Mouse (Mus musculus) small intestine, adult 2 months (tissue): Measurements from ENCODE around the gene Nr2f2.

ENCODE experiments used
- CTCF ChIP-seq: fragments of 200-500 bp; IDR thresholded peaks from 2 replicates; pipeline ENCODE4 v1.5.1; 2012; ENCODE audit warnings: low read depth, mild to moderate bottlenecking, control low read depth, inconsistent platforms, low read length, moderate library complexity, mixed read lengths; ENCODE audit not compliant: insufficient replicate concordance, insufficient read length; ENCODE audit errors: extremely low read depth
- POLR2A ChIP-seq: fragments of 200-500 bp; IDR thresholded peaks from 2 replicates; pipeline ENCODE4 v1.6.1; 2012; ENCODE audit warnings: low read depth, mild to moderate bottlenecking, control low read depth, inconsistent platforms, low read length, moderate library complexity

- TF ChIP-seq CTCF (no peak), POLR2A (no peak)
These were observed 28.8 kb downstream of the Nr2f2 start for GRCm38 (mm10) chr7:70337581-70338264.
